ENCODE assay signal across 9 mouse cellular contexts in genomic region chr13:21253986-21254385, GRCm38 (mm10). TPM values are rescaled to one million over a fixed set of nuclear protein-coding genes. Genes with fewer than 3 reads are reported as not detected.
DNase-seq lines count a peak whose midpoint lies in the region; ATAC-seq and TF ChIP-seq lines count a peak whose summit lies in the region.
"Had no signal": no experiment of that assay in that cellular context is flagged by ENCODE, and none has a peak within 500 bp of the region (broad histone marks: within the 10 kb centered on the region; RNA-seq: fewer than 3 reads in every experiment).

No protein-coding gene starts in this region.

- peak; percentile 87 for ATAC-seq in limb, embryonic 13.5 days (ENCODE audit: low FRiP score, low read depth)
- no peak for ATAC-seq in inflammation-experienced regulatory T-cells, adult 6 months

- no peak for TF ChIP-seq POLR2A in olfactory bulb, adult 2 months (IDR thresholded peaks at IDR 0.05; ENCODE audit: insufficient read depth, low read depth, low read length)

- H3K36me3 ChIP-seq in hindbrain, embryonic 10.5 days, result no peaks in the 10 kb centered on the region
- H3K36me3 ChIP-seq in limb, embryonic 13.5 days, result no peaks in the 10 kb centered on the region

- peaks cover 13% of the 10 kb centered on the region; the same call in 1 of the 2 replicates for H3K4me1 ChIP-seq in hindbrain, embryonic 10.5 days (replicated peaks)
- peaks cover 3% of the 10 kb centered on the region for H3K4me1 ChIP-seq in limb, embryonic 13.5 days
- H3K4me1 ChIP-seq in olfactory bulb, adult 2 months (ENCODE audit: control insufficient read depth, insufficient read depth, low read length), result peaks cover 6% of the 10 kb centered on the region; the same call in 1 of the 2 replicates

- peak; percentile 31 for DNase-seq in thymus, postnatal 4 days
- DNase-seq in thymus, postnatal 10 days (ENCODE audit: low spot score in 2 of 2), result no peak
- DNase-seq in cerebellum, postnatal 36 days, result peak; percentile 66 to 68
- peak; percentile 76 for DNase-seq in hindbrain, embryonic 10.5 days (ENCODE audit: low spot score)
- DNase-seq in gastrocnemius, adult 8-10 months (ENCODE audit: low spot score in 2 of 2), result no peak

- WGBS in hindbrain, embryonic 10.5 days, result 2% methylated on average over 16 of the region's 16 CpGs
- 2% methylated on average over 16 of the region's 16 CpGs for WGBS in limb, embryonic 13.5 days
- WGBS in olfactory bulb, adult 2 months, result 5% methylated on average over 16 of the region's 16 CpGs

- H3K9me3 ChIP-seq in hindbrain, embryonic 10.5 days, result no peaks in the 10 kb centered on the region
- no peaks in the 10 kb centered on the region for H3K9me3 ChIP-seq in limb, embryonic 13.5 days

- H3K4me2 ChIP-seq in limb, embryonic 13.5 days (replicated peaks), result peak overlapping the region; percentile 70

- peak overlapping the region; percentile 78 for H3K27ac ChIP-seq in hindbrain, embryonic 10.5 days
- H3K27ac ChIP-seq in limb, embryonic 13.5 days, result no peak overlapping the region
- no peak overlapping the region for H3K27ac ChIP-seq in olfactory bulb, adult 2 months (ENCODE audit: insufficient read depth, low read depth, low read length)

- no peak for TF ChIP-seq CTCF in olfactory bulb, adult 2 months (IDR thresholded peaks at IDR 0.05; ENCODE audit: insufficient read depth, low read depth, low read length)

- peak overlapping the region; percentile 55 for H3K9ac ChIP-seq in limb, embryonic 13.5 days

- H3K4me3 ChIP-seq in hindbrain, embryonic 10.5 days, result peak overlapping the region; percentile 65
- H3K4me3 ChIP-seq in limb, embryonic 13.5 days, result peak overlapping the region; percentile 51
- H3K4me3 ChIP-seq in olfactory bulb, adult 2 months (ENCODE audit: insufficient read depth, low read depth, low read length), result peak overlapping the region; percentile 52

- H3K27me3 ChIP-seq in hindbrain, embryonic 10.5 days (ENCODE audit: insufficient read depth, poor library complexity, severe bottlenecking), result peaks cover 28% of the 10 kb centered on the region
- H3K27me3 ChIP-seq in limb, embryonic 13.5 days, result peaks cover 26% of the 10 kb centered on the region

RNA-seq across cellular contexts. Expression of gene Gpx5, which starts 38.5 kb away (rescaled TPM):
- polyA plus RNA-seq in hindbrain, embryonic 10.5 days (2016; fragmentation: Nextera tagmentation; extraction: Ambion mirVana), result not detected in 2 replicates
- polyA plus RNA-seq in limb, embryonic 13.5 days (2015; fragmentation: Nextera tagmentation; extraction: Ambion mirVana), result not detected in 2 replicates
- polyA plus RNA-seq in olfactory bulb, adult 2 months (2012; ENCODE audit: insufficient read depth, insufficient read length, low replicate concordance, missing spikeins), result not detected in 2 replicates
- not detected for total RNA-seq in gastrocnemius, adult 8-10 months (2022)
- polyA plus RNA-seq in inflammation-experienced regulatory T-cells, adult 6 months (2017; shearing (Covaris generic)), result not detected
- total RNA-seq: heart, adult 18-20 months had no signal

RNA-seq across cellular contexts. Expression of gene Gpx6, which starts 57.9 kb away (rescaled TPM):
- 0.12 TPM in 1 of 2 replicates, not detected in the other for polyA plus RNA-seq in hindbrain, embryonic 10.5 days (2016; fragmentation: Nextera tagmentation; extraction: Ambion mirVana)
- 0.28 and 0.52 TPM in 2 replicates for polyA plus RNA-seq in limb, embryonic 13.5 days (2015; fragmentation: Nextera tagmentation; extraction: Ambion mirVana)
- not detected in 2 replicates for polyA plus RNA-seq in olfactory bulb, adult 2 months (2012; ENCODE audit: insufficient read depth, insufficient read length, low replicate concordance, missing spikeins)
- not detected for total RNA-seq in gastrocnemius, adult 8-10 months (2022)
- not detected for polyA plus RNA-seq in inflammation-experienced regulatory T-cells, adult 6 months (2017; shearing (Covaris generic))
- total RNA-seq: heart, adult 18-20 months had no signal

Comparison
In these comparisons a context has a peak if more than half of its experiments do, and no peak if none do; other contexts are left out.
1. DNase-seq: peak in thymus, postnatal 4 days (single experiment), cerebellum, postnatal 36 days (2 of 2) and hindbrain, embryonic 10.5 days (single experiment); none in thymus, postnatal 10 days (0 of 2) and gastrocnemius, adult 8-10 months (0 of 2).
2. Peak in every context shown above with its lines, with median percentiles within 50 percentile points of each other: H3K4me3 ChIP-seq.